Mouse (Mus musculus): ENCODE data around the gene Gm42791.

GRCm38 (mm10) chr5:148912262-148912661, 82.7 kb downstream of the Gm42791 start:
- TF ChIP-seq CTCF (IDR thresholded peaks at IDR 0.05; ENCODE audit: low read depth, low read length), result no peak
- TF ChIP-seq POLR2A (IDR thresholded peaks at IDR 0.05; ENCODE audit: borderline replicate concordance, low read depth, low read length), result no peak
